Mouse (Mus musculus) stomach, postnatal 0 days (tissue): ENCODE measurements around the gene Wars2. TPM values are rescaled to one million over a fixed set of nuclear protein-coding genes. Genes with fewer than 3 reads are reported as not detected.
A peak's percentile ranks its signal among the peaks of the same experiment; 100 is the strongest.

Experiments used
- ATAC-seq: fragments of 200-750 bp; cut with Nextera tagmentation; 2 replicates; pipeline ENCODE4 v1.8.0; 2017; ENCODE audit not compliant: low FRiP score, low TSS enrichment
- DNase-seq: peaks from one replicate; pipeline ENCODE4 v3.0.0-alpha.2; 2016; ENCODE audit warnings: low spot score
- H3K27ac ChIP-seq: fragments of 300-500 bp; sonication (generic); replicated peaks from 2 replicates; pipeline ENCODE4 v1.5.1; 2014; ENCODE audit warnings: mild to moderate bottlenecking, control low read depth
- H3K27me3 ChIP-seq: fragments of 300-500 bp; sonication (generic); 2 replicates; pipeline ENCODE4 v1.6.1; 2014; ENCODE audit warnings: low read length; ENCODE audit not compliant: control insufficient read depth, insufficient read depth
- H3K36me3 ChIP-seq: fragments of 300-500 bp; sonication (generic); 2 replicates; pipeline ENCODE4 v1.6.1; 2014; ENCODE audit warnings: low read length, mixed read lengths; ENCODE audit not compliant: control insufficient read depth, insufficient read depth
- H3K4me1 ChIP-seq: fragments of 300-500 bp; sonication (generic); replicated peaks from 2 replicates; pipeline ENCODE4 v1.6.1; 2014; ENCODE audit warnings: antibody characterized with exemption; ENCODE audit not compliant: control insufficient read depth, insufficient read depth
- H3K4me2 ChIP-seq: fragments of 300-500 bp; sonication (generic); replicated peaks from 2 replicates; pipeline ENCODE4 v1.6.1; 2014; ENCODE audit warnings: low read depth, mild to moderate bottlenecking, control low read depth, moderate library complexity
- H3K4me3 ChIP-seq: fragments of 300-500 bp; sonication (generic); 2 replicates; pipeline ENCODE4 v1.5.1; 2014; ENCODE audit warnings: low read depth, low read length, control low read depth
- H3K9ac ChIP-seq: fragments of 300-500 bp; sonication (generic); 2 replicates; pipeline ENCODE4 v1.6.1; 2014; ENCODE audit warnings: mild to moderate bottlenecking, low read length, control low read depth, mixed read lengths
- H3K9me3 ChIP-seq: fragments of 300-500 bp; sonication (generic); 2 replicates; pipeline ENCODE4 v1.6.1; 2016; ENCODE audit warnings: low read length; ENCODE audit not compliant: control insufficient read depth
- CTCF ChIP-seq: IDR thresholded peaks from 2 replicates; pipeline ENCODE4 v1.5.1; 2016; ENCODE audit warnings: antibody characterized with exemption, low read depth, mild to moderate bottlenecking, moderate library complexity
- EP300 ChIP-seq: optimal IDR thresholded peaks from 2 replicates; pipeline ENCODE3; 2016; ENCODE audit warnings: antibody characterized with exemption
- WGBS: fragments of 180-500 bp; shearing (Covaris S2); extraction: QIAGEN DNeasy Blood & Tissue Kit; methylation state at CpG from one replicate; pipeline ENCODE4 v1.1.7; 2014; 5-methylcytosine and 5-hydroxymethylcytosine counted together
- polyA plus RNA-seq: library from polyadenylated mRNA; unstranded; fragments of >200 nt; fragmentation: Nextera tagmentation; extraction: Ambion mirVana; gene quantifications from 2 replicates; pipeline ENCODE4 v1.2.1, GENCODE M21; 2015

The Wars2 gene
- polyA plus RNA-seq, 1 experiment from 2014 or later, result 3.1 TPM

DNA sequence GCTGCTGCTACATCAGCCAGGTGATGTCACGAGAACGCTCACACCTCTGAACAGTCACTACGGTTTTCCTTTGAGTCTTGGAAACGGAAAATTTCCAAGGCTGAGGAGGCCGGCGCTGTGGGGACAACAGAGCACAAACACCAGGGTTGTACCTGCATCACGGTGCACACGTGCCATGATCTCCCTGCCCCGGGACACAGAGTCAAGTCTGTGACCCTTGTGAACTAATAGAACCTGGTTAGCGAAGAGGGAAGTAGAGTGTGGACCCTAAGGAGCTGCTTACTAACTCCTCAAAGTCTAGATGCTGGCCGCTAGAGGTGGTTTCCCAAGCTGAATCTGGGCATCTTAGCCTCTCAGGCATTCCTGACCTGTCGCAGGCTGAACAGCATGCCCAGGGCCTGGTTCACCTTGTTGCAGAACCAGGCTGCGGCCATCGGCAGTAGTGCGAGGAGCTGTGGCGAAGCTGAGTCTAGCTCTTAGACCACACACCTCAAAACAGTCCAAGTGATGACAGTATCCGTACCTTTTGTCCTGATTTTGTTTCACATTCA, 93.5 kb downstream of the Wars2 start:
- no peak overlapping the region for H3K27ac ChIP-seq
- 8% methylated on average over 17 of the region's 17 CpGs for WGBS
- no peaks in the 10 kb centered on the region for H3K9me3 ChIP-seq
- H3K27me3 ChIP-seq, result peaks cover 24% of the 10 kb centered on the region
- H3K4me1 ChIP-seq, result no peaks in the 10 kb centered on the region
- no peaks in the 10 kb centered on the region for H3K36me3 ChIP-seq
- TF ChIP-seq EP300, result no peak
- TF ChIP-seq CTCF, result no peak
- H3K4me2 ChIP-seq, result peak overlapping the region; percentile 15; the same call in 1 of the 2 replicates
- peak; percentile 26; the same call in 1 of the 2 replicates for ATAC-seq
- H3K4me3 ChIP-seq, result peak overlapping the region; percentile 21; the same call in 1 of the 2 replicates
- H3K9ac ChIP-seq, result no peak overlapping the region
- peak; percentile 13 for DNase-seq

DNA sequence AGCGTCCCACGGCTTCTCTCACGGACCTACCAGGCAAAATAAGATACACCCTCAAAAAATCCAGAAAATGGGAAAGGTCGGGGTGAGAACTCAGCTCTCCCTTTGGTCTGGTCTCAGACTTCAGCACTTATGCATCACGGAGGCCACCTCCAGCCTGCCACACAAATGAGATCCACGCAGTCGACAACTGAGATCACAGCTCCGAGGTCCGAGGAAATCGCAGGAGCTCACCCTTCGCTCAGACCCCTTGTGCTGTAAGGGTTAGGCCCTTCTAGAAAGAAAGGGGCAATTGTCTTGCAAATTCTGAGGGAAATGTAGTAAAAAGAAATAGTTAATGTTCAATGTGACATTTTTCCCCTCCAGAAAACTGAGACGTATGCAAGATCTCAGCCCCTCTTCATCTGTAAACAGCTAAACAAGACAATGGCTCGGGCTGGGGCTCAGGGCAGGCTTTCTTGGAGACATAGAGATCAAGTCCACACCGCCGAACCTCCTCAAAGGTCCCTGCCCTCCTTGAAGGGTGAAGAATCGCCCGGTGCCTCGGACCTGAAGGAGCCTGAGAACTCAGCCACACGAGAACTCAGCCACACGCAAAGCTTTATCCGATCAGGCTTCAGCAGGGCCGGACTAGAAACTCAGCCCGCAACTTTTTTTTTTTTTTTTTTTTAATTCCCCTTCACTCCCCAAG, 94.4 kb downstream of the Wars2 start:
- H3K9ac ChIP-seq, result no peak overlapping the region
- H3K27me3 ChIP-seq, result peaks cover 24% of the 10 kb centered on the region
- H3K27ac ChIP-seq, result no peak overlapping the region
- no peak overlapping the region for H3K4me3 ChIP-seq
- no peaks in the 10 kb centered on the region for H3K4me1 ChIP-seq
- no peak for TF ChIP-seq CTCF
- DNase-seq (no peak), ATAC-seq (no peak)
- H3K9me3 ChIP-seq, result no peaks in the 10 kb centered on the region
- no peak overlapping the region for H3K4me2 ChIP-seq
- WGBS, result 5% methylated on average over 23 of the region's 23 CpGs
- H3K36me3 ChIP-seq, result no peaks in the 10 kb centered on the region

DNA sequence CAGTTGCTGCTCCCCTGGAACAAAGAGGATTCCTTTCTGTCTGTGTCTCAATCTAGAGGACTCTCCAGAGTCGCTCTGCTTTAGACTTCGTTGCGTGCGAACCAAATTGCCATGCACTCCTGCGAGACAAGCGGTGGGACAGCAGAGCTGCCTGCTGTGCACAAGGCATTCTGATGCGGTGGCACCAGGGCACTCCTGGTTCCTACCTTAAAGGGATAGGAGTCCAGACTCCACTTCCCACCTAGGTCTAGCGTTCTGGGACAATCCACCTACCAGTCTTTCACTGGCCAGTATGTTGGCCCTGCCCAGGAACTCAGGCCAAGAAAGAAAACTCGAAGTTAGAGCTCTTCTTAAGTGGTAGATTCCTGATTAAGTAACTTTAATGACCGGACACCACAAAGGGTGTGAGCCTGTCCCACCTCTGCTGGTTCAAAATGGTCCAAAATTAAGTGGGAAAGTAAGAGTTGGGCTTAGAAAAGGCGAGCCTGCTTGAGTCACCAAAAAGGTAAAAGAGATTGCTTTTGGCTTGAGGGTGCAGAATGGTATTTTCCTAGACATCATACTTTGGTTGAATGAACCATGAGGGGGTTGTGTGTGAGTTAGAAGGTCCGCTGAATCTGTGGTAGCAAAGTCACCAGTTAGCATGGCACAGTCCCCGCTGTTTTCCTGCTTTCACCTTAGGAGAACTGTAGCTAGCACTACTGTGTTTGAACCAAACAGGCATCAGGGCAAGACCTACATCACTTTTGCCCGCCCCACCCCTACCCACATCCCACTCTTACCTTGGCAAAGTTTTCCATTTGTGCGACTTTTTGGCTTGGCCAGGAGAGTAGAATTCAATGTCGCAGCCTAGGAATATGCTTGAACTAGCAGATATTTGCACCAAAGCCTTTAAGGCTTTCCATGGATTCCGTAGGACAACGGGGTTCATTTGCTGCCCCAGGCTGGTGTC, 95.2 kb downstream of the Wars2 start:
- Histone ChIP-seq H3K4me3 (no peak overlapping the region), H3K4me1 (no peaks in the 10 kb centered on the region), H3K27ac (no peak overlapping the region), H3K27me3 (peaks cover 24% of the 10 kb centered on the region), H3K9ac (no peak overlapping the region), H3K9me3 (no peaks in the 10 kb centered on the region), H3K4me2 (no peak overlapping the region), H3K36me3 (no peaks in the 10 kb centered on the region)
- DNase-seq, result no peak
- TF ChIP-seq EP300 (no peak), CTCF (no peak)
- 6% methylated on average over 18 of the region's 18 CpGs for WGBS
- ATAC-seq, result no peak

DNA sequence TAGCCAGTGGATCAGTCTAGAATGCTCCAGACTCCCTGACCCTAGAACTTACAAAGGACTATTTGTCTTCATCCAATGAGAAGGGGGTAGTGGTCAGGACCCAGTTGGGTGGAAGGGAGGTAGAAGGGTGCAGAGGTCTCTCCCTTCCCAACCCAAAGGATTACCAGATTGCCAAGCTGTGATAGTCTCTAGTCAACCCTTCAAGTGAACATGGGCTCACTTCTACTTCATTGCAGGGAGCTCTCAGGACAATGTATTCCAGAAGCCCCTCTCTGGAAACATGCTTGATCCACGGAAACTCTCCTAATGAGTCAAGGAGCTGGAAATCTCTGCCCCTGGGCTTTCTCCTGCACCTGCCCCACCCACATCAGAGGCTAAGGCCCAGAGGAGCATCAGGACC, 97.8 kb downstream of the Wars2 start:
- ATAC-seq, result no peak
- H3K4me1 ChIP-seq, result no peaks in the 10 kb centered on the region
- H3K9me3 ChIP-seq, result no peaks in the 10 kb centered on the region
- TF ChIP-seq EP300 (no peak), CTCF (no peak)
- no peak overlapping the region for H3K4me3 ChIP-seq
- peaks cover 32% of the 10 kb centered on the region for H3K27me3 ChIP-seq
- no peaks in the 10 kb centered on the region for H3K36me3 ChIP-seq
- H3K4me2 ChIP-seq, result no peak overlapping the region
- DNase-seq, result no peak
- H3K27ac ChIP-seq, result no peak overlapping the region
- 0% methylated on average over 1 of the region's 1 CpGs for WGBS
- no peak overlapping the region for H3K9ac ChIP-seq

DNA sequence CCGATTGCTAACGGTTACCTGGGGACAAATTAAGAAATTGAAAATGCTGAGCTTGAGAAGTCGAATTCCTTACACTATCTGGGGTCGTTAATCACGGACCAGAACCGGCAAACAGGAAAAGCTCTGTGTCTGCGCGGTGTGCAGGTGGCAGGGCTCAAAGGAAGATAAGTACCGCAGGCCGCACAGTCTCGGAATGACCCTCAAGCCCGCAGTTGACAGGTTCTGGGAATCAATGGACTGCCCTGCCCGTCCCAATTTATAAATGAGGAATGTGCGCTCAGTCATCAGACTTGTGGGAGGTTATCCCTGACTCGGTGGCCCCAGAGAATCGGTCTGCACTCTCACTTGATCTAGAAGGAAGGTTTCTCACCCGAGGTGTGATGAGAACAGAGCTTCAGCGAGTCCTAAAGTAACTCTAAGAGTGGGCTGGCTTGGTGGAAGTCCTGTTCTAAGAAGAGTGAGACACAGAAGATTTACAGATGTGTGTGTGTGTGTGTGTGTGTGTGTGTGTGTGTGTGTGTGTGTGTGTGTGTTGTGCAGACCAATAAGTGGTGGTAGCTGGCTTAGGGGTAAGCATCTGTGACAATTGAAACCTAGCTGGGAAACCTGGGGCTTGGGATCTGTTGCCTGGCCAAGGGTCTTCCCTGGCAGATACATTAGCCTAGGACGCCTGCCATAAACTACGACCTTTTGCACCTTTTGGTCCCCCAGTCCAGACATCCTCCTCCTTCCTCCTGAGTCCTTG, 98.6 kb downstream of the Wars2 start:
- Histone ChIP-seq H3K9ac (no peak overlapping the region), H3K9me3 (no peaks in the 10 kb centered on the region), H3K4me2 (no peak overlapping the region), H3K36me3 (no peaks in the 10 kb centered on the region), H3K27me3 (peaks cover 28% of the 10 kb centered on the region), H3K4me3 (no peak overlapping the region), H3K27ac (no peak overlapping the region), H3K4me1 (no peaks in the 10 kb centered on the region)
- TF ChIP-seq CTCF (no peak), EP300 (no peak)
- 4% methylated on average over 20 of the region's 20 CpGs for WGBS
- DNase-seq, result no peak
- ATAC-seq, result no peak
